Mouse (Mus musculus) forebrain, embryonic 13.5 days (tissue): ENCODE data around the gene Gm21310. TPM values are rescaled to one million over a fixed set of nuclear protein-coding genes. Genes with fewer than 3 reads are reported as not detected.
"Not testable (repeated sequence)": the region's sequence is repeated elsewhere in the genome, so short reads cannot be mapped to it uniquely, and the experiment has no call there.

Experiments used
- ATAC-seq: fragments of 200-750 bp; cut with Nextera tagmentation; 2 replicates; pipeline ENCODE4 v1.8.0; 2017
- H3K27ac ChIP-seq: fragments of 300-500 bp; sonication (generic); 2 replicates; pipeline ENCODE4 v1.5.1; 2015; ENCODE audit warnings: inconsistent platforms, mild to moderate bottlenecking, moderate library complexity
- H3K27me3 ChIP-seq: fragments of 300-500 bp; sonication (generic); 2 replicates; pipeline ENCODE4 v1.6.1; 2015; ENCODE audit warnings: mild to moderate bottlenecking, inconsistent platforms
- H3K36me3 ChIP-seq: fragments of 300-500 bp; sonication (generic); 2 replicates; pipeline ENCODE4 v1.6.1; 2015; ENCODE audit warnings: mild to moderate bottlenecking, inconsistent platforms; ENCODE audit not compliant: poor library complexity, severe bottlenecking
- H3K4me1 ChIP-seq: fragments of 300-500 bp; sonication (generic); 2 replicates; pipeline ENCODE4 v1.6.1; 2015; ENCODE audit warnings: inconsistent platforms
- H3K4me2 ChIP-seq: fragments of 300-500 bp; sonication (generic); 2 replicates; pipeline ENCODE4 v1.6.1; 2015; ENCODE audit warnings: inconsistent platforms, mild to moderate bottlenecking, moderate library complexity
- H3K4me3 ChIP-seq: fragments of 300-500 bp; sonication (generic); 2 replicates; pipeline ENCODE4 v1.5.1; 2015; ENCODE audit warnings: mild to moderate bottlenecking, inconsistent platforms
- H3K9ac ChIP-seq: fragments of 300-500 bp; sonication (generic); 2 replicates; pipeline ENCODE4 v1.6.1; 2015; ENCODE audit warnings: mild to moderate bottlenecking, inconsistent platforms
- H3K9me3 ChIP-seq: fragments of 300-500 bp; sonication (generic); replicated peaks from 2 replicates; pipeline ENCODE4 v1.6.1; 2016; ENCODE audit warnings: inconsistent platforms
- polyA plus RNA-seq: library from polyadenylated mRNA; unstranded; fragments of >200 nt; fragmentation: Nextera tagmentation; extraction: Ambion mirVana; gene quantifications from 2 replicates; pipeline ENCODE4 v1.2.1, GENCODE M21; 2015

The Gm21310 gene
- not detected in 2 replicates for polyA plus RNA-seq

DNA sequence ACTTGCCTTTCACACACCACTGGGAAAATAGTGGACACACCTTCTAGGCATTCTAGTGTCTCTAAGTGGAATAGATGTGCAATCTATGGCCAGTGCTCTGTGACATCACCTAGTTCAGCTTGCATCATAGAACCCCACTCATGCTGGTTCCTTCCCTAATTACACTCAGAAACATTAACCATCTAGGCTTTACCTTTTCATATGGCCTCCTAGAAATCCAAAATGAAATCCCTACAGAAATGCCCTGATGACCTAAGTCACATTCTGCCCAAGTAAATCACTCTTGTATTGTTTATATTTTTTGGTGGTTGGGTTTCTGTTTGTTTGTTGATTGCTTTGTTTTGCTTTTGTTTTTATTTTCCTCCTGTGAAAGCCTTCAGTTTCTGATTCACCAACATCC lies at the start of gene Gm21310:
Gm21310 (minus strand) TSS at position 101 of the 400 bp plus-strand sequence.
- not testable (repeated sequence) for H3K27ac ChIP-seq, H3K27me3 ChIP-seq, H3K4me1 ChIP-seq, H3K4me3 ChIP-seq, H3K9ac ChIP-seq, H3K9me3 ChIP-seq, H3K36me3 ChIP-seq, H3K4me2 ChIP-seq, ATAC-seq

Other genes starting within 250 kb of the Gm21310 start
- gene Gm20834, start 177.4 kb upstream of the Gm21310 start, polyA plus RNA-seq, result not detected in 2 replicates